Mouse (Mus musculus) liver, embryonic 14.5 days (tissue): ENCODE data around the gene Prss36.

Experiments
- CTCF ChIP-seq: IDR thresholded peaks from 2 replicates; pipeline ENCODE4 v1.5.1; 2016; ENCODE audit warnings: antibody characterized with exemption, low read depth, control low read depth
- EP300 ChIP-seq: IDR thresholded peaks from 2 replicates; pipeline ENCODE4 v1.6.1; 2016; ENCODE audit warnings: antibody characterized with exemption, low read depth

DNA sequence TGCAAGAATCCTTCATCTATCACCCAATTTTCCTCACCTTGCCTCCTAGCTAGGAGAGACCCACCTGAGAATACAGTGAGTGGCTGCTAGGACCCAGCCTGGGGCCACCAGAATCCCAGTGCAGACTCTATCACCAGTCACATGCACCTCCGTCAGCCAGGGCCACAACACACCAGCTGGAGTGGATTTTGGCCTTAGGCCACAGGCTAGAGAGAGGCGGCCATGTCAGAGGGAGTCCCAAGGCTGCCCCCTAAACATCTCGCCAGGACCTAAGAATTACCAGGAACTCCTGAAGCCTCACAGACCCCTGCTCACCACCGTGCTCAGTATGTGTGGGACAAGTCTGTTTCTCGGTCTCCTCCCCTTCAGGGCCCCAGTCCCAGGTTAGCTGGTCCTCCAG, 12.4 kb downstream of the Prss36 start:
- TF ChIP-seq CTCF, result no peak
- no peak for TF ChIP-seq EP300
